Mouse (Mus musculus): Measurements from ENCODE around the gene Hmgcs1. TPM values are rescaled to one million over a fixed set of nuclear protein-coding genes. Genes with fewer than 3 reads are reported as not detected.
"Not testable (repeated sequence)": the region's sequence is repeated elsewhere in the genome, so short reads cannot be mapped to it uniquely, and the experiment has no call there.

Hmgcs1 gene
- total RNA-seq, 4 experiments from 2014 or later: 154 to 280 (median 237) TPM

GRCm38 (mm10) chr13:119706278-119706880, 16.2 kb downstream of the Hmgcs1 start:
- not testable (repeated sequence) for DNase-seq

- DNase-seq: no peak
These were observed 16.8 kb downstream of the Hmgcs1 start for GRCm38 (mm10) chr13:119706953-119707352.

- no peak for DNase-seq
These were observed 17.7 kb downstream of the Hmgcs1 start for GRCm38 (mm10) chr13:119707906-119708305.

GRCm38 (mm10) chr13:119708941-119709340, 18.8 kb downstream of the Hmgcs1 start:
- no peak for DNase-seq

- no peak for DNase-seq
These were observed 19.4 kb downstream of the Hmgcs1 start for GRCm38 (mm10) chr13:119709388-119710267.

- DNase-seq: no peak
These were observed 20.1 kb downstream of the Hmgcs1 start for GRCm38 (mm10) chr13:119710268-119710610.

DNA sequence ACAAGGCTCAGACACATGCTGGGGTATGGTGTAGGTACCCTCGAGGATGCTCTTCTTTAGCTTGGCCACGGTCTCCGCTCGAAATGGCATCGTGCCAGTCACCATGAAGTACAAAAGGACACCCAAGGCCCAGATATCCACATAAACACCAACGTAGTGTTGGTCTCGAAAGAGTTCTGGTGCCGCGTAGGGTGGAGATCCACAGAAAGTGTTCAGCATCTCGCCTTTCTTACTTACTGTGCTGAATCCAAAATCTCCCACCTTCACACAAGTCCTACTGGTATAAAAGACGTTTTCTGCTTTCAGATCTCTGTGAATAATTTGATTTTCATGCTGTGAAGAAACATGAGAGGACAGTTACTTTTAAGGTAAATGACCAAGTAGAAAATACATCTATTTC, 22.3 kb downstream of the Hmgcs1 start:
- no peak for DNase-seq

- DNase-seq: no peak
These were observed 23.1 kb downstream of the Hmgcs1 start for GRCm38 (mm10) chr13:119713107-119713787.

DNA sequence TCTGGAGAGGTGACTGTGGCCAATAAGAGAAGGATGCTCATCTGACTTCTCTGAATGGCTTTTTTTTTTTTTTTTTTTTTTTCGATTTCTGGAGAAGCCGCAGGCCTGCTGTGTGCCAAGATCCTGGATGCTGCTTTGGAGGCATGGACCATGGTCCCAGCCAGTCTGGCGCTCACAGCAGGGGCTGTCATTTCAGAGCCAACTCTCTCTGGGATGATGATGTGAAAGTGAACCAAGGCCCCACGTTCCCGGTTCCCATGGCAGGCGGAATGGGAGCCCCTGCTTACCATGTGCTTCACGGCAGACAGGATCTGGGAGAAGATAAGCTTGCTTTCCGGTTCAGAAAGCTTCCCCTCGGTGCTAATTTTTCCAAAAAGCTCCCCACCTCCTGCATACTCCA, 23.6 kb downstream of the Hmgcs1 start:
- no peak for DNase-seq

DNA sequence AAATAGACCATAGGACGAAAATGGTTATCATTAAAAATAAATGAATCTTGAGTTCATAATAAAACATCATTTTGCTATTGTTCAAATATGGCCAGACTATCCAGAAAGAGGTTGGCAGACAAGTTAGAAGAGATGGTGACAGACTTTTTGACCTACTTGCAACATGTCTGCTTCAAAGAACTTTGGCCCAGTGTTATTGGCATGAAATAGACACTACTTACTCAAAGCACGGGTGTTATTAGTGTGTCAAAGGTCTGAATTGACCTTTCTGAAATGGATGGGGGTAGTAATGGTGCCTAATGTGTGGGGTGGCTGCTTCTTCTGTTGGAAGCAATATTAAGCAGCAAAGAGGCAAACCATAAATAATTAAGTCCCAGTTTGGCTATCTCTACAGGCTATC, 25.9 kb downstream of the Hmgcs1 start:
- no peak for DNase-seq

GRCm38 (mm10) chr13:119722447-119722846, 32.3 kb downstream of the Hmgcs1 start:
- DNase-seq: no peak

DNA sequence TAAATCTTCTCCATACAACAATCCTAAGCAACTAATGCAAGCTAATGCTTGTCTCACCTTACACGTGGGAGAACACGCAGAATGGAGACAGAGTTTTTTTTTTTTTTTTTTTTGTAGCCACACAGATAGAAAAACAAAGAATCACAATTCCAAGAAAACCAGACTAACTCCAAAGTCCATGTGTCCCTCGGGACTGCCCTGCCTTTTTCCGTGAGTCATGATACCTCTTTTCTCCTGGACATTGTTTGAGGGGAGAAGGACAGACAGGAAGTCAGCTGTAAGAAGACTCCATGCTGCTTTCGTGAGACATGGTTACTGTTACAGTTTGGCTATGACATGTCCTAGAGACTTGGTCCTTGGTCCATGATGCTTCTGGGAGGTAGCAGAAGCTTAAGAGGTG, 33.2 kb downstream of the Hmgcs1 start:
- no peak for DNase-seq

- DNase-seq: no peak
These were observed 34.4 kb downstream of the Hmgcs1 start for GRCm38 (mm10) chr13:119724541-119724940.

- no peak for DNase-seq
These were observed 37.6 kb downstream of the Hmgcs1 start for GRCm38 (mm10) chr13:119727608-119728387.

DNA sequence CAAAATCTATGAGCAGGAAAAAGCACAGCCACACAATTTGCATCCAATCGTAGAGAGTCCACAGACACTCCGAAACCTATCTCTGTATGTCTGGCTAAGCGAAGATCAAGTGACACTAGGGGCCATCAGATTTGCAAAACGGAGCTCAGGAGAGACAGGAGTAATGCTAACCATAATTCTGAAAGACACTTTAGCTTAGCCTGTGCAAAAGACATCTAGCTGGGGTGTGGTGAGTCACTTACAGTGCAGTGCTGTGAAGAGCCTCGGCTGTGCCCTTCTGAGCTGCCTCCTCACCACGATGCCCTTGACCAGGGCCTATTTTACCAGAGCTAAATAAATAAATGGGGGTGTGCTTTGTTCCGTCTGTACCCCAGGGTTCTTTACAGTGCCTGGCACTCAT, 39.2 kb downstream of the Hmgcs1 start:
- no peak for DNase-seq

GRCm38 (mm10) chr13:119731448-119731847, 41.3 kb downstream of the Hmgcs1 start:
- no peak for DNase-seq

- DNase-seq: no peak
These were observed 51.4 kb downstream of the Hmgcs1 start for GRCm38 (mm10) chr13:119741390-119742237.

DNA sequence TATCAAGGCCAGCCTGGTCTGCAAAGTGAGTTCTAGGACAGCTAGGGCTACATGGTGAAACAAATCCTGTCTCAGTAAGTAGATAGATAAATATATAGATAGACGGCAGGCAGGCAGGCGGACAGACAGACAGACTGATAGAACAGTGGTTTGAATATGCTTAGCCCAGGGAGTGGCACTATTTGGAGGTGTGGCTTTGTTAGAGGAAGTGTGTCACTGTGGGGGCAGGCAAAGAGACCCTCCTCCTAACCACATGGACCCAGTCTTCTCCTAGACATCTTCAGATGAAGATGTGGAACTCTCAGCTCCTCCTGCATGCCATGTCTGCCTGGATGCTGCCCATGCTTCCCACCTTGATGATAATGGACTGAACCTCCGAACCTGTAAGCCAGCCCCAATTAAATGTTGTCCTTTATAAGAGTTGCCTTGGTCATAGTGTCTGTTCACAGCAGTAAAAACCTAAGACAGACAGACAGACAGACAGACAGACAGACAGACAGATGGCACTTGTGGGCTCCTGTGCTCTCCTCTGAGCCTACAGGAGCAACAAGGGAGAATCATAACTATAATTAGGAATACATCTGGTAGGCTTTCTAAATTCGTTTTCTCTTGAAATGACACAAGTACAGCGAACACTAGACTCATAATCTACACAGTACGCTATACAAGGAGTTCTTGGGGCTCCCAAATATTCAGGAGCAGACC, 52.7 kb downstream of the Hmgcs1 start:
- DNase-seq: no peak

GRCm38 (mm10) chr13:119743470-119743869, 53.3 kb downstream of the Hmgcs1 start:
- DNase-seq: no peak

DNA sequence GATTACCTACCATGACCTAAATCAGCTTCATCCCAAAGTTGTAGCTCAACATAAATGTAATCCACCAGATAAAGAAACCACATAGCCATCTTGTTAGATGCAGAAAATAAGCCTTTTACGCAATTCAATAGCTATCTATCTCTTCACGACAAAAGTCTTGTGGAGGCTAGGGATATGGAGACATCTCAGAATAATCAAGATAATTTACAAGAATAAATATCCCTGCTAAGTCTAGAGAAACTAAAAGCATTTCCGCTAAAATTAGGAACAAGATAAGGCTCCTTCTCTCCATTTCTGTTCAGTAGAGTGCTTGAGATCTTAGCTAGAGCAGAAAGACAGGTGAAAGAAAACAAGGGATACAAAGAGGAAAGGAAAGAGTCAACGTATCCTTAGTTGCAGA, 56.8 kb downstream of the Hmgcs1 start:
- DNase-seq: no peak
